Mouse (Mus musculus): Measurements from ENCODE around the gene Tbx2.

GRCm38 (mm10) chr11:85836523-85837290 lies 4.4 kb downstream of the Tbx2 start:
- TF ChIP-seq CTCF (IDR thresholded peaks at IDR 0.05 in 2 of 3, conservative IDR thresholded peaks at IDR 0.05 in 1 of 3; ENCODE audit: control insufficient read depth in 1 of 3, insufficient read depth in 1 of 3, low read depth in 2 of 3, low read length in 3 of 3, poor library complexity in 1 of 3, severe bottlenecking in 1 of 3) (no peak), ETS1 (IDR thresholded peaks at IDR 0.05; ENCODE audit: low read depth, low read length) (no peak), POLR2A (IDR thresholded peaks at IDR 0.05; ENCODE audit: control insufficient read depth in 1 of 2, insufficient read depth in 1 of 2, low read depth in 1 of 2, low read length in 2 of 2, poor library complexity in 1 of 2) (no peak), MAX (IDR thresholded peaks at IDR 0.05; ENCODE audit: low read length) (no peak), HCFC1 (IDR thresholded peaks at IDR 0.05; ENCODE audit: low read depth, low read length) (no peak), EP300 (IDR thresholded peaks at IDR 0.05; ENCODE audit: low read depth in 1 of 2, low read length in 2 of 2) (no peak), USF1 (IDR thresholded peaks at IDR 0.05; ENCODE audit: low read depth, low read length) (no peak), RAD21 (IDR thresholded peaks at IDR 0.05; ENCODE audit: low read depth, low read length) (no peak), MAFK (IDR thresholded peaks at IDR 0.05; ENCODE audit: borderline replicate concordance, low read depth, low read length) (no peak), E2F4 (IDR thresholded peaks at IDR 0.05; ENCODE audit: borderline replicate concordance, low read depth, low read length) (no peak)

Data from MEL (cell line).